In the genomic region with DNA sequence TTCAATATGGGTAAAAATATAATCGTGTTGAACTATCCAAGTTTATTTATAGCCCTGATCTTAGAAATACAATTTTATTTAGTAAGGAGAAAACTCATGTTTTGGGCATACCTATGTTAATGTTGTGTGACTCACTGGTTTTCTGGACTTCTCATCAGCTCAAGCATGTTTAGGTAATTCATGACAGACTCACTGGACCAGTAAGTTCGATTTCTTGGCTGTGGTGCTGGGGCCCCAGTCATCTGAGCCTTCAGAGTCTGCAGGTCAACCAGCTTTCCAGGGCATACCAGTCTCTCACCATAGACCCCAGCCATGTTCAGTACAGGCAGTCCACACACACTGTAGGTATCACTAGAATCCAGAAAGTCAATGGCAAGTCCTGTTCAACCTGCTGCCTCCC, we compare ENCODE assay signal across 29 mouse cellular contexts.
"Had no signal": no experiment of that assay in that cellular context is flagged by ENCODE, and none has a peak within 500 bp of the region (broad histone marks: within the 10 kb centered on the region; RNA-seq: fewer than 3 reads in every experiment).

No protein-coding gene starts in this region.

- ATAC-seq: liver, embryonic 12.5 days; liver, postnatal 0 days; lung, postnatal 0 days; midbrain, embryonic 13.5 days; midbrain, embryonic 15.5 days; midbrain, embryonic 16.5 days had no signal

- H3K9ac ChIP-seq: limb, embryonic 12.5 days; limb, embryonic 13.5 days; limb, embryonic 15.5 days; liver, embryonic 12.5 days; liver, embryonic 13.5 days; liver, embryonic 14.5 days; liver, embryonic 15.5 days; liver, postnatal 0 days; lung, embryonic 14.5 days; lung, embryonic 15.5 days; midbrain, embryonic 12.5 days; midbrain, embryonic 13.5 days; midbrain, embryonic 15.5 days had no signal

- H3K27me3 ChIP-seq: limb, embryonic 12.5 days; limb, embryonic 15.5 days; liver, embryonic 12.5 days; liver, embryonic 13.5 days; liver, embryonic 15.5 days; lung, embryonic 15.5 days; megakaryocyte, embryonic 14.5 days; midbrain, embryonic 12.5 days; midbrain, embryonic 13.5 days; midbrain, embryonic 15.5 days had no signal

- H3K36me3 ChIP-seq: limb, embryonic 10.5 days; limb, embryonic 12.5 days; limb, embryonic 13.5 days; limb, embryonic 15.5 days; liver, embryonic 12.5 days; liver, embryonic 13.5 days; liver, embryonic 15.5 days; lung, embryonic 15.5 days; midbrain, embryonic 10.5 days; midbrain, embryonic 12.5 days; midbrain, embryonic 13.5 days; midbrain, embryonic 15.5 days had no signal

- DNase-seq: left cerebral cortex, postnatal 4 days; liver; liver, embryonic 13.5 days; liver, postnatal 0 days; lung, adult 18-20 months; lung, adult 2 months; lung, embryonic 14.5 days; lung, postnatal 10 days; lung, postnatal 14 days; lung, postnatal 36 days; lung, postnatal 4 days; midbrain, embryonic 14.5 days had no signal

- H3K27ac ChIP-seq: limb, embryonic 10.5 days; limb, embryonic 12.5 days; limb, embryonic 13.5 days; limb, embryonic 15.5 days; liver, embryonic 12.5 days; liver, embryonic 13.5 days; liver, embryonic 14.5 days; liver, embryonic 15.5 days; lung, embryonic 15.5 days; macrophage; midbrain, embryonic 10.5 days; midbrain, embryonic 12.5 days; midbrain, embryonic 13.5 days; midbrain, embryonic 15.5 days had no signal

- H3K4me3 ChIP-seq: limb, embryonic 10.5 days; limb, embryonic 12.5 days; limb, embryonic 13.5 days; limb, embryonic 15.5 days; liver, embryonic 12.5 days; liver, embryonic 13.5 days; liver, embryonic 15.5 days; lung, embryonic 15.5 days; megakaryocyte, embryonic 14.5 days; midbrain, embryonic 10.5 days; midbrain, embryonic 12.5 days; midbrain, embryonic 13.5 days; midbrain, embryonic 15.5 days; myocyte had no signal

- H3K4me1 ChIP-seq: limb, embryonic 15.5 days; liver, embryonic 12.5 days; liver, embryonic 13.5 days; liver, embryonic 15.5 days; megakaryocyte, embryonic 14.5 days; midbrain, embryonic 10.5 days; midbrain, embryonic 12.5 days; midbrain, embryonic 13.5 days; midbrain, embryonic 15.5 days had no signal
